Mouse (Mus musculus) inflammation-experienced regulatory T-cells, adult 6 months (primary cell): Measurements from ENCODE around the gene Sap25. TPM values are rescaled to one million over a fixed set of nuclear protein-coding genes. Genes with fewer than 3 reads are reported as not detected.

Source experiments
- ATAC-seq: one replicate; pipeline ENCODE4 v1.8.0; 2017
- polyA plus RNA-seq, 3 experiments: library from polyadenylated mRNA; unstranded; fragments of 100-300 nt; shearing (Covaris generic); gene quantifications; one replicate each; pipeline ENCODE4 v1.2.1; 2017

The Sap25 gene
- polyA plus RNA-seq, 3 experiments from 2014 or later: 18.2 to 49.8 (median 44.0) TPM

GRCm38 (mm10) chr5:137628498-137629305 is 12.4 kb upstream of the Sap25 start, which contains the start of the genes Fbxo24, Lrch4 and Gm20605:
TSS of gene Fbxo24 (minus strand) at chr5:137629002.
TSS of gene Lrch4 (plus strand) at chr5:137629121.
TSS of gene Gm20605 (plus strand) at chr5:137629175.
- peak; percentile 84 for ATAC-seq

GRCm38 (mm10) chr5:137629306-137629721 is 11.8 kb upstream of the Sap25 start:
- ATAC-seq: no peak

- ATAC-seq: no peak
Measured at GRCm38 (mm10) chr5:137629906-137630545, 11.1 kb upstream of the Sap25 start.

- no peak for ATAC-seq
Measured at GRCm38 (mm10) chr5:137630602-137631001, 10.5 kb upstream of the Sap25 start.

GRCm38 (mm10) chr5:137631171-137631570 is 10.0 kb upstream of the Sap25 start:
- ATAC-seq: peak; percentile 56

- no peak for ATAC-seq
Measured at GRCm38 (mm10) chr5:137631591-137631990, 9.5 kb upstream of the Sap25 start.

- no peak for ATAC-seq
Measured at GRCm38 (mm10) chr5:137633397-137634084, 7.6 kb upstream of the Sap25 start.

GRCm38 (mm10) chr5:137639472-137639871 is 1.7 kb upstream of the Sap25 start:
- no peak for ATAC-seq

- no peak for ATAC-seq
Measured at GRCm38 (mm10) chr5:137642886-137643285, 1.8 kb downstream of the Sap25 start.

GRCm38 (mm10) chr5:137644484-137644883 is 3.4 kb downstream of the Sap25 start:
- no peak for ATAC-seq

GRCm38 (mm10) chr5:137645091-137645651 is 4.0 kb downstream of the Sap25 start:
- ATAC-seq: peak; percentile 51

GRCm38 (mm10) chr5:137645652-137646091 is 4.5 kb downstream of the Sap25 start, which contains the start of gene Irs3:
TSS of gene Irs3 (minus strand) at chr5:137645714.
- ATAC-seq: no peak

GRCm38 (mm10) chr5:137647827-137648601 is 6.9 kb downstream of the Sap25 start:
- peak; percentile 86 for ATAC-seq

GRCm38 (mm10) chr5:137649251-137649650 is 8.1 kb downstream of the Sap25 start:
- ATAC-seq: no peak

GRCm38 (mm10) chr5:137649669-137650571 is 8.8 kb downstream of the Sap25 start:
- ATAC-seq: no peak

- no peak for ATAC-seq
Measured at GRCm38 (mm10) chr5:137652474-137652873, 11.3 kb downstream of the Sap25 start.

GRCm38 (mm10) chr5:137653366-137653765 is 12.2 kb downstream of the Sap25 start:
- ATAC-seq: no peak

GRCm38 (mm10) chr5:137654746-137655145 is 13.6 kb downstream of the Sap25 start:
- peak; percentile 46 for ATAC-seq

GRCm38 (mm10) chr5:137656977-137657376 is 15.8 kb downstream of the Sap25 start:
- ATAC-seq: peak; percentile 74

GRCm38 (mm10) chr5:137660064-137660688 is 19.0 kb downstream of the Sap25 start:
- no peak for ATAC-seq
